Mouse (Mus musculus) adrenal gland, adult 18-20 months (tissue): ENCODE results near the gene Gm7102. TPM values are rescaled to one million over a fixed set of nuclear protein-coding genes. Genes with fewer than 3 reads are reported as not detected.
"Not testable (repeated sequence)": the region's sequence is repeated elsewhere in the genome, so short reads cannot be mapped to it uniquely, and the experiment has no call there.

Experiments used
- DNase-seq, 2 experiments: peaks; one replicate each; pipeline ENCODE4 v3.0.0; 2021 to 2022; ENCODE audit warnings: low spot score in 2 of 2
- long read RNA-seq, 2 experiments: library from polyadenylated mRNA; stranded (forward); transcript quantifications; one replicate each; pipeline ENCODE4 v2.0.0; 2021
- total RNA-seq, 2 experiments: library from RNA; stranded (reverse); gene quantifications; 1 replicate in 1 of 2; 2 replicates in 1 of 2; pipeline ENCODE4 v1.2.3; 2021

Gm7102 gene
- total RNA-seq: not detected
- long read RNA-seq, experiment 1: 0 reads
- long read RNA-seq, experiment 2: 0 reads

DNA sequence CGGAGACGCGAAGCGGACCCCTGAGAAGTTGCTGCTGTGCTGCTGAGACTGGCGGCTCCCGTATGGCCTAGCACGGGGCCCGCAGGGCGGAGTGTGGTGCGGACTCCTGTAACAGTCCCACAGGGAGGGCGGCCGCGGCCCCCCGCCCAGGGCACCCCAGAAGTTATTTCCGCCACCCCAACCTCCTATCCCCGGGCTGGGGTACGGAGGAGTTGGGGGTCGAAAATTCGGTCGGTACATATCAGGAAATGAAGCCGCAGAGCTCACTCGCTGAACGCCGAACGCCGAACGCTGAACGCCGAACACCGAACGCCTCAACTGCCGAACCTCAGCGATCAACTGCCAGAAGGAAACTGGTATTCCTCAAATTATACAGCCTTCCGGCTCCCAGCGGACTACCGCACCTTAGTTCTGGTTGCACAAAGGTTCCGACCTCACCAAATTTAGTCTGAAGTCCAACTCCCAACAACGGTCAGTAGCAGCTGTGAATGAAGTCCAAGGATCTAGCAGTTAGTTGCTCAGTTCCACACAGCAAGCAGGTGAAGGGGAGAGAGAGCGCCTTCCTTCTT, at the start of gene Gm7102:
Gene Gm7102 (minus strand): TSS at position 554 of the 569 bp plus-strand sequence.
- no peak for DNase-seq

DNA sequence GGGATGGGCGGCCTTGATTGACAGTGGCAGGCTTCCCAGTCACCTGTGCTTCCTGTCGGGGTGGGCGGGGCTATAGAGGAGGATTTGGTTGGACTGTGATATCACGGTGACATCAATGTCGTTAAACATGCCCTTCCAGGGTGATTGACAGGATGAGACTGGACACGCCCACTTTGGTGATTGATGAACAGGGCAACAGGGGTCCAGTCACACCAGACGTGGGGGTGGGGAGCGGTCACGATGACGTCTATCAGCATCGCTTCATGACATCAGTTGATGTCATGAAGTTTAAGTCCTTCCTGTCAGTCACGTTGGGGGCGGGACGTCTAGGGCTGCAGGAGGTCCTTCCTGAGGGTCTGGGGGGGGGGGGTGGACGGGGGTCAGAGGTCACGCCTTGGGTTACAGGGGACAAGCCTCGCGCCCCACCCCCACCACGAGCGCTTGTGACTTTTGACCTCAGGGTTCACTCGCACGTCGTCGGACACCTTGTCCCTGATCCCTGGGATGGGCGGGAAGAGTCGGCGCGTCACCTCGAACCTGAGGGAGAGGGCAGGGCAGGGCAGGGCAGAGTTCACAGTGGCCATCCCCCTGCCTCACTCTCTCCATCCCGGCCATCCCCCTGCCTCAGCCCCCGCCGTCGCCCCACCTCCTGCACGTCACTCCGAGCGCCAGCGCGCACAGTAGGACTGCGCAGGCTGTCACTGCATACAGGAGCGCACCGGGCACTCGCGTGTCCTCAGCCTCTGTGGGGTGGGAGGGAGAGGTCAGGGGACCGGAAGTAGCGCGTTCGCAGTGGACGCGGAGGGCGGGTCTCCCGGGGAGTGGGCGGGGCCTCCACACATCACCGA, 48.8 kb upstream of the Gm7102 start:
- DNase-seq: no peak

DNA sequence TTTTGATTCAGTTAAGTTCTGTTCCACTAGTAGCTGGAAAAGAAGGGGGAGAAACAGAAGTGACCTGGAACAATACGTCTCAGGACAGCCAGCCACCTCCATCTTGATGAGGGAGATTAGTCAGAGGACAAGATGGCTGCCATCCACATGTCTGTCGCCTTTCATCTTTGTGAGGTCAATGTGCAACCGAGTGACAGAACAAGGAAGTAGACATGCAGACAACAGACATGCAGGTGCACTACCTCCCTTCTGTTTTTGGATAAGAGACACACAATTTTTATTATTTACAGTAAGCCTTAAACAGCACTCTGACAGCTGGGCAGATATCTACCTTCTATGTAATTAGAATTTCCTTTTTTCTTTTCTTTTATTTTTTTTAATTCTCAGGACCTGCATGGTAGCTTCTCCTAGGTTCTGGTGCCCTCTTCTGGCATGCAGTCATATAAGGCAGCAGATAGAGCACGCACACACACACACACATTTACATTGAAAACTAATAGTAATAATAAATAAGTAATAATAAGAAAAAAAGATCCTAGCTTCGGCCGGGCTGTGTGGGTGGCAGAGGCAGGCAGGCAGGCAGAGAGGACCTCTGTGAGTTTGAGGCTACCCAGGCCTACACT, 47.7 kb upstream of the Gm7102 start:
- no peak for DNase-seq

DNA sequence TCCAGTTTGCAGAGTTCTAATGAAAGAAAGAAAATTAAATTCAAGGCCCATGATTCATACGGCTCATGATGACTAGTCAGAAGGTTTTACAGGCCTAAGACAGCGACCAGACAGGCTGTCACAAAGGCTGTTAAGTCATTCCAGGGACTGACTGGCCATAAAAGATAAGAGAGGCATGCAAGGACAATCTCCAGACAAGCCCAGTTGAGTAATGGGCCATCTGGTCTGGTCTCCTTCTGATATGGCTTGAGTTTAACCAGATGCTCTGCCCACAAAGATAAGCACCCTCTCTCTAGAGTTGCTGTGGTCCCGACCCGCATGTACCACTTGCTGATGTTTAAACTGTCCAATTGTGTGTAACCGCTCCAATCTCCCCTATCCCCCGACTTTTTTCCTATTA, 31.4 kb upstream of the Gm7102 start:
- DNase-seq: not testable (repeated sequence)

DNA sequence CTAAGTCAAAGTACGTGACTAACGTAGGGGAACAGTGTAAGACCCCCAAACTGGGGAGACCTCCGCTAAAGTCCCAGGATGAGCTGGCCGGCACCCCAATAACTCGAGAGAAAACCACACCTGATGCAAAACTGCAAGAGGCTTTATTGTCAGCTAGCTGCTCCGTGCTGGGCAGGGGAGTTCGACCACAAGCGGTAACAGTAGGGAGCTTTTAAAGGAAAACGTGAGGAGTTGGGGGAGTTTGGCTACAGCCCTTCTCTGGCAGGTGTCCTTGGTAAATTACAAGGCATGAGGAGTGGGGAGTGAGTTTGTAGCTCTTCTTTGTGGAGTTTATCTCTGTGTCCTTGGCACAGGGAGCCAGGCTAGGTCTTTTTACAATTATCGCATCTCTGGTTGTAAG, 23.7 kb upstream of the Gm7102 start:
- DNase-seq: peak; percentile 33 to 37

DNA sequence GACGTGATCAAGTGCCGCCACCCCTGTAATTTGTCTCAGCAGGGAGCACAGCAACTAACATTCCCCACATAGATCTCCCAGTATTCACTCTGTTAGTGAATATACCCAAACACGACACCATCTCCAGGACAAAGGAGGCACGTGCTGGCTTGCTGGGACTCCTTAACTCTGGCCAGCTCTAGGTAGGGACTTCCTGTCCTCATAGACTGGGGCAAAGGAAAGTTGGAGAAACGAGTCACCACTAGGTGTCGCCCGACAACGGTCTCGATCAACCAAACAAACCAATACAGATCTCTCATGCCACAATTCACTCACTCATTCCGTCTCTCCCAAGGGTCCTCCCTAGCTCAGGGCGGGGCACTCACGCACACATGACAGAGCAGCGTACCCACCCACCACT, 23.2 kb upstream of the Gm7102 start:
- peak; percentile 84 to 86 for DNase-seq

DNA sequence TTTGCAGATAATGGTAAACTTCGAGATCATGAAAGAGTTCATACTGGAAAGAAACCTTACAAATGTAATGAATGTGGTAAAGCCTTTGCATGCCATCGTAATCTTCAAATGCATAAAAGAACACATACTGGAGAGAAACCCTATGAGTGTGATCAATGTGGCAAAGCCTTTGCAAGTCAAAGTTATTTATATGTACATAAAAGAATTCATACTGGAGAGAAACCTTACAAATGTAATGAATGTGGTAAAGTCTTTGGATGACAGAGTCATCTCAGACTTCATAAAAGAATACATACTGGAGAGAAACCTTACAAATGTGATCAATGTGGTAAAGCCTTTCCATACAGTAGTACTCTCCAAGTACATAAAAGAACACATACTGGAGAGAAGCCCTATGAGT, 7.5 kb upstream of the Gm7102 start, which contains the start of gene Gm6020:
Gene Gm6020 (plus strand): TSS at position 301 of the 400 bp plus-strand sequence.
- not testable (repeated sequence) for DNase-seq

DNA sequence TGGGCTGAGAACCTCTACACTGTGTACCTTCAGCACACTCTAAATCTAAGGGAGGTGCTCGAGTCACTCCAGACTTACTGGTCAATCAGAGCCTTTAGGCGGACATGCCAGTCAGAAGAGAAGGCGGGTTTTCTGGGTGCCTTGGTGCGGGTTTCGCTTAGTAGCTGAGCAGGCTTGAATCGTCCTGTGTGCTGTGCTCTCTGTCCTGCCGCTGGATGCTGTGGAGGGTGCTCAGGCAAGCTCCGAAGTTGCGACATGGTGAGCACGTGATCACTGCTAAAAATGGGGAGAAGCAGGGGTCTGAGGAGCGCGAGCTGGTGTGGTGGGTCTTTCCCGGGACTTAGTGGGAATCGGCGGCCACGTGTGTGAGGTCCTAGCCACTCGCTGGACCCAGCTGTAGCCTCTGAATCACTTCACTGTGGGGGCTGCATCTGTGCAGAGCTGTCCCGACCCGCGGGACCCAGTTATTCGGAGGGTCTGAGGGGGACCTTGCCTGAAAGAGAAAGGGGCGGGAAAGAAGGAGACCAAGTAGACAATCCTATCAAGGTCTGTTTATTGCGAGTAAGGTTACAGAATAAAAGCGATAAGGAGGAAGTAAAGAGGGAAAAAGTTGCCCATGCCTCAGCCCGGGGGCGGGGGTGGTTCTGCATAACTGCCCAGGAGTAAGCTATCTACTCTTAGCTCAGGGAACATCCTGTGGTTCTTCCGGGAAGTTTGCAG, 24.2 kb downstream of the Gm7102 start:
- no peak for DNase-seq

DNA sequence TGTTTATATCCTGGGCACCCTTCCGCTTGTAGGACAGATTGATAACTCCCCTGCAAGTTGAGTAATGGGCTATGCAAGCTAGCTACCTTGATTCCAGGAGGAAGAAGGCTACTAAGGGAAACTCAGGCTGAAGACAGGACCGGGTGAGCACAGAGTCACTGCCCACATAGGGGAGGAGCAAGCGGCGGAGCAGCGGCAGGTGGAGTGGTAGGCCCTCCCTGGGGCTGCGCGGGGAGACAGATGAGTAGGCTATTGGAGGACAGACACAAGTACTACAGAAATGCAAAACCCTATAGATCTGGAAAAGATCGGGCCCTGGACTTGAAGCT, 24.8 kb downstream of the Gm7102 start:
- DNase-seq: peak in 1 of 2 experiments; percentile 26

DNA sequence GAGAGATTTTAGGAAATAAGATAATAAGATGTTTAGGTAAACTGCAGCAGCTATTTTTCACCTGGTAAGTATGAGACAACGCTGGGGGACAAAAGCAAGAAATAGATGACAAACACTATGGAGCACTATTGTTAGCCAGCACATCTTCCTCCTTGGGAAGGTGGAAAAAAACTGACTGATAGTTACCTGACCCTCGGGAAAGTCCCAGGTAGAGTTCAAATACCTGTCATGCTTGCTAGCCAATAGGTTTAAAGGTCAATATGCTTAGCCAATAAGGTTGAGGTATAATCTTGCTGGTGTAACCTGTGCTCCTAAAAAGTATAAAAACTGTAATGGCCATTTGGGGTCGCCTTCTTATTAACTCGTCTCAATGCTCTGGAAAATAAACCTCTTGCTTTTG, 34.8 kb downstream of the Gm7102 start:
- DNase-seq: no peak

DNA sequence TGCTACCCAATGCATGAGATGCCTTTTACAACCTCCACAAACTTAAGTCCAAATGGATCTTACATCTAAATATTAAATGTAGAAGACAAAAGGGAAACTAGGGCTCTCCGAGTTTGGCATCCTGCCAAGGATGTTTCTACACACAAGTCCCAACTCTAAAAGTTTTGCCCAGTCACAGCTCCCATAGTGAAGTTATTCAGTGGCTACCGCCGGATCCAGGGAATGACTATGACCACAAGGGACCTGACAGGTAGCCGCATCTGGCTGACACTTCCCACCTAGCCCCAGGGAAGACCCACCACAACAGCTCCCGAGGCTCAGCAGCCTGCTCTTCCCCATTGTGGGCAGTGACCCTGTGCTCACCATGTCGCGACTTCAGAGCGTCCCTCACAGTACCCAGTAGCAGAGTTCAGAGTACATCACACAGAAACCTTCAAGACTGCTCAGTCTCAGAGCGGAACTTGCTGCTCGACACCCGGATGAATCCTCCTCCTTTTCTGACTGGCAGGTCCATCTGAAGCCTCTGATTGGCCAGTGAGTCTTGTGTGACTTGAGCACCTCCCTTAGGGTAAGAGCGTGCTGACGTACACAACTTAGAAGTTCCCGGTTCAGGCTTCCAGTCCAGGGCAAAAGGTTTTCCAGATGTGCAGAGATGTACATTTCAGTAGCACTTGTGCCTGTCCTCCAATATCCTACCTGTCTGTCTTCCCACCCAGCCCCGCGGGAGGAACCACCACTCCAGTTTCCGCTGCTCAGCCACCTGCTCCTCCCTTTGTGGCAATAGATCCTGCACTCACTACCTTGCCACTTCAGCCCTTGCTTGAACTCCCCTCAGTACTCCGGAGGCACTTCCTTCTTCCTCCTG, 35.5 kb downstream of the Gm7102 start, which contains the start of gene Zfp950:
Gene Zfp950 (minus strand): TSS at position 499 of the 865 bp plus-strand sequence.
- peak; percentile 63 to 64 for DNase-seq

DNA sequence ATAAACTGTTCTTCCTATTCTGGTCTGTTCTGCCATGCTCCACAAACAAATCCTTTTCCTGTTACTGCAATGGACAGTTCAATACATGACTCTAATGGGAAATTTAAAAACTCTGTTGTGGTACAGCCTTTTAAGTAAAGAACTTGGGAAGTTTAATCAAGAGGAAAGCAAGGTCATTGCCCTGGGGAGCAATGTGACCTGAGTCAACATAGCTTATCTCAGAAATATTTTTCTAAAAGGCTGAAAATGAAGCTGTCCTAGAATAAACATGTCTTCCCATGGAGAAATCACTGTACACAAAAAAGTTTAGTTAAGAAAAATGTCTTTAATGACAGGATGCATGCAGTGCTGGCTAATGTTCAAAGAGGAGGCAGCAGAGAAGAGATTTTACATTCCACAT, 37.5 kb downstream of the Gm7102 start:
- no peak for DNase-seq

DNA sequence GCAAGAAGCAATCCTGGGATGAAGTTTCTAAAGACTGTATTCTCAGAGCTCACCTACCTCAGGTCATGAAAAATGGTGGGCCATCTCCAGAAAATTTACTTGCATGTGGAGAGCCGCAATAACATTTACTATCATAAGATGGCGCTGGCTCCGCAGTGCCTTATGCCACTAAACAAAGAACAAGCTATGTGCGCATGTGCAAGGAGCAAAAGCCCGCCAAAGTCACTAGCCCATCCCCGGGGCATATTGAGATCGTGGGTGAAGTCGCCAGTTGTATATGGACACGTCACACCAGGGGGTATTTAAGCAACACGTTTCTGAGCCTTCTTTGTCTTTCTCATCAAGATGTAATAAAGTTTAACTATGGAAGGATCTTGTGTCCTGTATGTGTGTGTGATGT, 45.0 kb downstream of the Gm7102 start:
- DNase-seq: no peak

Other genes with a start within 250 kb of the Gm7102 start
- 10 to 100 TPM; 37.7 to 43.6 TPM for gene Zfp950, start 35.5 kb downstream of the Gm7102 start, total RNA-seq
- not detected for gene Gm6020, start 7.6 kb upstream of the Gm7102 start, total RNA-seq
- gene Csf2ra, start 52.1 kb upstream of the Gm7102 start, total RNA-seq: 10 to 100 TPM; 27.5 to 38.2 TPM
- gene Gm21060, start 120.8 kb upstream of the Gm7102 start, total RNA-seq: not detected